Mouse (Mus musculus) kidney, adult 11 months (tissue): ENCODE measurements at regions not wholly inside any gene's neighbourhood (a gene's known extent, or its start where the extent isn't known, plus 50 kb on each side); places are given as distances from the start of the nearest gene placed in this dataset.

Source experiments
- DNase-seq: peaks from one replicate; pipeline ENCODE4 v3.0.0; 2022

DNA sequence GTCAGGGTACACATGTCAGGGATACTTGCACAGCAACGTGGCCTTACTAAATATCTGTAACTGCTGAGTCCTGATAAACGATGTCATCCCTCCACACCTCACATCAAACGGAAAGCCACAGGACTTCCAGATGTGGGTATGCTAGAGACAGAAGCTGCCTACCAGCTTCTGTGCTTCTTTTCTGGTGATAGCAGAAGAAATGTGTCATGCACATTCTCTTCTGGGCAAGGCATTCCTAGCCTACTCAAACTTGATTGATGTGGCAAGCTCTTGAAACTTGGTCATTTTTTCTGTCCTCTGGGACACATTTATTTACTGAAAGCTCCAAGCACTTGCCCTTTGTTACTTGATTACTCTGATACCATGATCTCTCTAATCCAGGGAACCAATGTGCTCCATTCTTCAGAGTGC is 282.8 kb upstream of the Gm9747 start:
- DNase-seq: no peak

DNA sequence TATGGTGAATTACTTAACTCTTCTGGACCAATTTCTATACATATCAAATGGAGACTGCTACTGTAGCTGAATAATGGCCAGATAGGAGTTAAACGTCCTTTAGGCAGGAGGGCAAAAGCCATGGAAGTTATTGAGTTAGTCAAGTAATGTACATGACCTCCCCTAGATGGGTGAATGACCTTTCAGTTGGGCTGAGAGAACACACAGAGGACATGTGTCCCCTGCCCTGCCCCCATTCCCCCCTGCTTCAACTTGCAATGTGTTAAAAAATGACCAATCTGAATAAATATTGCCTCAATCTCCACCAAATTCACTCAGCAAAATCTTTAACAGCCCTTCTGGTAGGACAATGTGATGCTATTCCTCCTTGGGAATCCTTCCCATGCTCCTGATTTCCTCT is 282.1 kb upstream of the Gm9747 start:
- no peak for DNase-seq

DNA sequence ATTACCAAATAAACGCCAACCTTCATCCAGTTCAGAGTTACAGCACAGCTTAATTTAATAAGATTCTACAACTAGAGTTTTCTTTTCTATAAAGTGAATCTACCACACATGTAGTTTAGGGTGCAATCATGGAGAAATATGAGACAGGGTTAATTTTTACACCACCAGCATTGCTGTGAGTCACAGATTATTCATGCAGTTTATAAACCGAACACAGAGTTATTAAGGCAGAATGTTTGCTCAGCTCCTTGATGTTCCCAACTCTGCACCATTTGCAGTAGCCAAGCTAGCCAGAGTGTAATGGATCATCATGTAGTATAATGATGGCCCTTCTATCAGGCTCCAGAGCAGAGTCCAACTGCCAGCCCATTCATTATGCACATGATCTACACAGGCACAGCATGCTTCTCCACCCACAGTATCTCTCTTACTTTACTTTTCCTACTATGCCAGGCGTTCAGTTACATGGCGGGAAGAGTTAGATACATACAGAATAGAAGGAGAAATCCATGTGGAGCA is 281.4 kb upstream of the Gm9747 start:
- no peak for DNase-seq

DNA sequence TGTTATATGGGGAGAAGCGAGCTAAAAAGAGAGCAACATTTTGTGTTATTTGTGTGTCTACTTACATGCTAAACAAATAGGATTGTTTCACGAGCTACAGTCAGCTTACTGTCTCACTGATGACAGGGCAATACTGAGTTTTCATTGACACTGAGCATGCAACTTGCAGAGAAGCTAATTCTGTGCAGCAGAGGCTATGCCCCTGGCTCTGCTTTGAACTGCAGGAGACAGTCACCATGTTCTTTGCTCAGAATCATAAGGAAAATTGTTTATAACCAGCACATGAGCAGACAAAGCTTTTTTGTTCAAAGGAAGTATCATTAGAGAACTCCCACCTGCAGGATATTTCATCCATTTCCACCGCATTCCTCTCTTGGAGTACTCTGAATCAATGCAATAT is 280.8 kb upstream of the Gm9747 start:
- DNase-seq: no peak

DNA sequence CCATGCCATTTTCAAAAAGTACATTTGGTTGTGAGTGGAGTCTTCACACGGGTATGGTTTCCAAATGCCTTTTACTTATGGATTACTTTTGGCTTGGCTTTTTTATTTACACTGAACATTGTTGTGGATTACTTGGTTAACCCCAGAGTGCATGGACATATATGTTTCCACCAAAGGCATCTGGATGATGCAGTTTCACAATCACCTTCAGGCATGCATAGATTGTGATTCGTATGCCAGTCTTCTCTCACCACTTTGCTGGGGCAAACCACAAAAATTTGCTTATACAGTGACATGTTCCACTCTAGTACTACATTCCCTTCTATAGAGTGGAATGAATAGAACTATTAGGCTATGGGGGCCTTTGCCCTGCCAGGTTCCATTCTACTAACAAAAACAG is 278.4 kb upstream of the Gm9747 start:
- no peak for DNase-seq

DNA sequence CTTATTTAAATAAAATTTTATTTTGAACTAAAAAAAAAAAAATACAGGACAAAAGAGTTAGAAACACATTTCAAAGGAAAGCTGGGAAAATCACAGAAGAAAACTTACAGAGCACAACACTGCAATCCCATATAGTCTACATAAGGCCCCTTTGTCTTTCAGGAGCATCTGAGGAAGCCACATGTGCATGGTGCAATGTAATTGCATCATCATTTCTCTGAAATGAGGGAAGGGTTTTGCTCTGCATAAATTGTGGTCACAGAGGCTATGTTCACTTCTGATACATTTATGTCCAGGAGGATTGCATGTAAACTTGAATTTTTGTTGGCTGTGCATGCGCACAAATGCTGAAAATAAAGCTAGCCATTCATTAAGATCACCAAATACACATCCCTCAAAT is 265.9 kb upstream of the Gm9747 start:
- DNase-seq: no peak

DNA sequence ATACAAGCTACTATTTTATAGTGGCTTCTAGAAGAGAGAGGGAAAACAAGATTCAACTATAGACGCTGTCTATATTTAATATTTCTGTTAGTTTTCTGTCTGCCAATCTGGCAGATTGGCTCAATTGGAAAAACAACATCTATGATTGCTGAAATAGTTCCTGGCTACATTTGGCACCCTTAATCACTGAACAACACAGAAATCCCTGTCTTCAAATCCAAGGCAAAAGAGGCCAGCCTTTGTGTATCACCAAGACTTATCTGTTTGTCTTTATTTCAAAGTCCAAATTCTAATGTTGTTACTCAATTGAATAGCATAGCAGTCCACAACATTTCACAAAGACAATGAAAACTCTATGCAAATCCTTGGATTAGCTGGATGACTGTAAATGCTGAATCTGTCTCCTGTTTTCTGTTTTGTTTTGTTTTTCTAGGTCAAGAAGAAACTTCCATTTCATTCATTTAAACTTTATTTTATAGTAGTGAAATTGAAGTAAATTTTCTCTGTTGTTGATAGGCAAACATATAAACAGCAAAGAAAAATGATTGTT is 265.1 kb upstream of the Gm9747 start:
- no peak for DNase-seq

DNA sequence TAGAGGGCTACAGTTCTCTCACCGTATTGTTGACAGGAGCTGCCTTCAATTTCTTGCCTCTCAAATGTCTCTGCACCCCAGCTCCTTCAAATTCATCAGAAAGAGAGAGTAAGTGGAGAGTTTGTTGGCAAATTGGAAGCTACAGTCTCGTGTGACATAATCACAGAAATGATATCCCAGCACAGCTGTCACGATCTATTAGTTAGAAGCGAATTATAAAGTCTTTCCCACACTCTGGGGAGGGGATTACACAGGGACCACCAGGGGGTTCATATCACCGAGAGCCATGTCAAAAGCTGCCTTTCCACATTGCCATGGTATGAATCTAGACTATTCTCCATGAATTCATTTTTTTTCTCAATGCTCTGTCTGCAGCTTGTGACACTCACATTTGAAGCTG is 260.3 kb upstream of the Gm9747 start:
- no peak for DNase-seq

DNA sequence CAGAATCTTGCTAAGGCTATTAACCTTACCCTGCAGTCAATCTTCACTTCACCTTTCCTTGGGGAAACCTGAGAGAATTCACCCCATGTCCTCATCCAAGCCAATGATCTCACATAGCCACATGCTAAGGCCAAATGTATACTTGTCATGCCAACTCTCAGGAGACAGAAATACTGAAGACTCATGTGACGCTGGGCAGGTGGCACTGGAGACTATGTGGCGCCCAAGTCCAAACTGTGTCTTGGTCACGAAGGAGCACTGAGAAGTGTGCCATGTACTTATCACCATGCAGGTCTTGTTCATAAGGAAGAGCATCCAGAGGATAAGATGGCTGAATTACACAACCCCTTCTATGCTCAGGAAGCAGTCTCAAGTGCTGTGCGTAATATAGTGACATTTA is 259.4 kb upstream of the Gm9747 start:
- no peak for DNase-seq

DNA sequence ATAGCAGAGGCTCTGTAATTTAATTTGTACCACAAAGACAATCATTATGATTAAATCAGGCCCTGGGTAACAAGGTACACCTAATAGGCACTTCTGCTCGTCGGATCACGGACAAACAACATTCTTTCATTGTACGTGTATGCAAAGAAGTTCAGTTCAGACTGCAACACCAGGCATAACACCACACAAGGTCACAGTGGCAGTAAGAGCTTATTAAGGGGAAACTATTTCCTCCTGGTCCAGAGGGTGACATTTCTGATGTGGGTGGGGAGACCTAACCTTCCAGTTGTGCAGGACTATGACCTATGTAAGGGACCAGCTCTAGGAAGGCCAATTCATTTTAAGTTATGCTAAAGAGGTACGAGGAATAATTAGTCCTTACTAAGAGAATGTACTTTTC is 225.0 kb upstream of the Gm9747 start:
- DNase-seq: peak; percentile 51

DNA sequence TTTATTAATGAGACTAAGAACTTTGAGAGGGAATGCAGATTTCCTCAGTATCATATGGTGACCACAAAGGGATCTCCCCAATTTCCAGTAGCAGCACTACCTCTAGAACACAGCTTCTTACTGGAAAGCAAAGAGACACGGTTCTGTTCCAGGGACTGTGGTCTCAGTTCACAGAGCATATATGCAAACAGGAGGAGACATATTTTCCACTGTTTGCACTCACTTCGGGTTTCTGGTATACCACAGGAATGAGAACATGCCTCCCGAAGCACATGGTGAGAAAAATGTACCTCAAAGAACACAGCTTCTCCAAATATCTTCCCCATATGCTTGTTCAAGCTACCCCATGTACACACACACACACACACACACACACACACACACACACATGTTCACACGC is 224.1 kb upstream of the Gm9747 start:
- no peak for DNase-seq

DNA sequence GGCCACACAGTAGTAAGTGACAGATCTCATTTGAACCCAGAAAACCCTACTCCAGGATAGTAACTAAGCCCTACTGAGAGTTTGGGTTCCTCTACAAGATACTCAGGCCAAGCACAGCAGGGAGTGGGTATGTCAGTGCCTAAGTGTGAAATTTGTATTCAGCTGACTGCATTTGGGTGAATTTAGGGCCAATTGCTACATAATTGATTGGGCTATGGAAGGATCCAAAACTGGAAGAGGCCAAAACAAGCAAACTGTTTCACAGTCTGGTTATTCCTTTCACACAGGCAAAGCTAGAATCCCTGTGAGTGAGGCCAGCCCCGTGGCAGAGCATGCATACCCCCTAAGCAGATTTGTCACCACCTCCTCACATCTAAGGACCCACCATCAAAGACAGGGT is 221.9 kb upstream of the Gm9747 start:
- no peak for DNase-seq

DNA sequence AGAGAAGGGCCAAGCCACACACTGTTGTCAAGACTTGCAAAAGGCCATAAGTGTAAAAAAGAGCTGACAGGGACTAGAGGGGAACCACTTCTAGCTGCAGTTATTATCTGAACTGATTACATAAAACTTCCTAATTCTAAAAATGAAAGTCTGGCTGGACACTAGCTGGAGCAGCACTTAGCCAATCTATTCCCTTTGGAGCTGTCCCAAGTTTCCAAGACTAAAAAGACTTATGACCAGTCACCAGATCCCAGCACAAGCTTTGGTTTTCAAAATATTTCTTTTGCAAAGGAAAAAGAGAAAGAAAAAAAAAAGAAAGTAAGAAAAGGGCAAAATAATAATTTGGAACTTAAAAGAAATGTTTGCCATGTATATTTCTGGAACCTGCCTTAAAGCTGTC is 217.6 kb upstream of the Gm9747 start:
- no peak for DNase-seq

DNA sequence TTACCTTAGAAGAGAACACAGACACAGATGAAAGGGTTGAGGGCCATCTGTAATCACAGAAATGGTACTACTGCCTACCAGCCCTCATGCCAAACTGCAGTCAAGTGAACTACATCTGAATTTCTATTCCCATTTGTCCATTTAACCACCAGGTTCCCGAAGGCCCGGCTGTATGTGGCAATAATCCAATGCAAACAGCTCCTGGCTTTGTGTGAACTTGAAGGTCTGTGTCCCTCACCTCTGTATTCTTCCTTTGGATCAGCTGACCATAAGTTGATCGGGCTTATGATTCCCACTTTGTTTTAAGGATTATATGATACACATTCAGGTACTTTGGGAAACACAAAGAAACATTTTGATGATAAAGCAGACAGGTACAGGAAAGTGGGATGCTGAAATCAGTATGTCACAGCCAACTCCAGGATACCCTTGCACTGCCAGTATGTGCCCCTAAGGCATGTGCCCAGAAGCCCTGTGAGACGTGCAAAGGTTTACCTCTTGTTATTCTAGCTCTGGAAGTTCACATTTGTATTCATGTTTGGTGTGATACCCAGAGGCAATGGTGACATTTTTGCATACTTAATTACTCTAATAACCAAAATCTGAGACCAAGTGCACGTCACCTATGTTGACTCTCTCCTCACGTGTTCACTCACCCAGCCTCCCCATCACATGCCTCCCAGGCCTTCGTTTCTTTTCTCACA is 214.1 kb upstream of the Gm9747 start:
- DNase-seq: peak; percentile 70

DNA sequence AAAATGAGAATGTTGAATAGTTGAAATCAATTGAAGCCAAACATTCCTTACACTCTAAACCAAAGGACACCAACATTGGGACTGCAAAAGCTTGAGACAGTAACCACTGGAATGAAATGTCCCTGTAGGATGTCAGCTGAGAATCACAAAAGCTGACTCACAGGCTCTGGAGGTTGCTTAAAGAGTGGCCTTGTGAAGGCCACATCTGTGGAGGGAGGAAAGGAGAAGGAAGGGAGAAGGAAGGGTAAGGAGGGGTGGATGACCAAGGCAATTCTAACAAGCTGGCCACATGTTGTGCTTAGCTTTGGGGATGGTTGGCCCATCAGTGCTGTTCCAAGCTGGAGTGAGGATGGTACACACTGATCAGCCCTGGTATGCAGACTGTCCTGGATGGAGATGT is 205.2 kb upstream of the Gm9747 start:
- DNase-seq: no peak

DNA sequence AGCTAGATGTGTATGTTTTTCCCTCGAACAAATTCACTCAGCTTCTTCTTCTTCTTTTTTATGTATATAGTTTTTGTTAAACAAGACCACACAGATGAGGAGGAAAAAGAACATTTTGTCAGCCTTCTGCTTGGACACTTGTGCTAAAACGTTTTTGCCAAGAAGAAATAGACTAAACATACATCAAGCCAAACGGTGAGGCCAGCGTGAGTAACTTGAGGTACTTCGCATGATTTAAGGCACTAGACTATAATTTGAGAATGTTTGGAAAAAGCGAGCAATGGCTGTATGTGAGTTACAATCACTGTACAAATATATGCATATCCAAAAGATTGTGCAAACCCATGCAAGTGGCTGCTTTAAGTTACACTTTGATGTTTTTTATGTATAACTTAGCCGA is 201.8 kb upstream of the Gm9747 start:
- DNase-seq: no peak

DNA sequence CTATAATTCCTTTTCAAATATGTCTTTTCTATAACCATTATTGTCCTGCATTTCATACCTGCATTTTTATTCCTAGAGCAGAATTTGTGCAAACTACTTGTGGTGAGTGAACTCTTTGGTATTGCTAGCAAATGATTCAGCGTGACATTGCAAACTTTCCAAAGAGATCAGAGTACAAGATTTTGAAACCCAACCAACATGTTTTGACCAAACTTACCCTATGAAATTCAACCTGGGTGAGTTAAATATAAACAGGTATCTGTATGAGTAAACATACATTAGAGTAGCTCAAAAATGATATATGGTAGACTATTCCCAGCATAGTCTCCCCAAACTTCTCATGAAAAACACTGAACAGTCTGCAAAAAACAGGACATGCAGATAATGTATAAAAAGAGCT is 200.5 kb upstream of the Gm9747 start:
- no peak for DNase-seq

DNA sequence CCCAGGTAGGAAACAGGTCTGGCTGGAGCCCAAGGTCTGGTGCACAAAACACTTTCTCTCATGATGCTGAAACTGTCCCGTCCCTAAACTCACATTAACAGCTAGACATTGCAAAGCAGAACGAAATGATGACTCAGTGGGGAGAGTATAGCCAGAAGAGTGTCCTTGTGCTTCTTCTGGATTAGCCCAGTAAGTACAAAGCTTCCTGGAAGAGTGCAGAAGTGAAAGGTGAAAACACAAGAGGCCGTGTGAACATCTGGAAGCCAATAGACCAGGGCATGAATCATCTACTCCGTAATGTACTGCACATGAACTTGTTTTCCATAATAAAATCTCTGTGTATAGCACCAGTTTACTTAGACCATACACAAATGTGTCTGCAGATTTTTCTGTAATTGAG is 194.7 kb upstream of the Gm9747 start:
- DNase-seq: no peak

DNA sequence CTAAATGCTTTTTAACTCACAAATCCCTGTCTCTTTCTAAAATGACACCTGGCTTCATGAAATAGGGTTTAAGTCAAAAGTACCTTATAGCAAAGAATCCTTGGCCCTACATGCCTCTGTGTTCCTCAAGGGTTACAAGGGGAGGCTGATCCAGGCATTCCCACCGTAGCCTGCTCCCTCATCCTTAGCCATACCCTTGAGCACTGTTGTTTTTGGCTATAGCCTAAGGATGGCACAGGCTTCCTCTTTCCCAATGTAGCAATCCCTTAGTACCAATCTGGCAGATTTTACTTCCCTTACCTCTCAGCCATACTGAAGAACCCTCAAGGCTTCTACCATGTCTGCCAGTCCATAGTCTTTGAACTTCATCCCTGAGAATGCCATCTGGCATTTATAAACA is 194.2 kb upstream of the Gm9747 start:
- DNase-seq: no peak

DNA sequence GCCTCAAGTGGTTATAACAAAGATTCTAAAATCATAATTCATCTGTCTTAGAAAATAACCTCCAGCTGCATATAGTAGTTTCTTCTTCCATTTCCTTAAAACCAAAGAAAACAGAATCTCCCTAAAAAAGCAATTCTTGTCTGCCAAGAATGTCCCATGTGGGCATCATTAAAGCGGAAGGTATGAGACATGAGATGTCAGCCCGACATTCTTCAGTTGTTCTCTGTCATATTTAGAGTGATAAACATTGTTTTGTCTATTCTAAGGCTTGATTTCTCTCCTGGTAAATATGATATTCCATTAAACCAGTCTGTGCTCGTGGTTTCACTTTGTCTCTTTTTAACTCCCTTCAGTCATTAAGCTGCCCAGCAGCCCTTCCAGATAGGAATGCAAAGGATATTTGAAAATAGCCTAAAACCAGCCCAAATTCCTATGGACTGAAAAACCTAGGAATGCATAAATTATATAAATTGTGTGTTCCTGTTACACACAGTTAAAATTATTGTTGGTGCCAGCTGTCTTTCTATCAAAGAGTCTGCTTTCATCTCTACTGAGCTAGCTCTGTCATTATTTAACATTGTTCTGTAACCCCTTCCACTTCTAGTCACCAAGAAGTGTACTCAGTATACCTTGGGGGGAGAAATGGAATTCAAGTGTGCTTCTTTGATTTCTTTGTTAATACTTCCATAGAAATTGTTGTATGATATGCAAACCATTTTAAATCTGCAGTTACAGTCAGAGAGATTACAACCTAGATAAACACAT is 191.4 kb upstream of the Gm9747 start:
- DNase-seq: no peak

DNA sequence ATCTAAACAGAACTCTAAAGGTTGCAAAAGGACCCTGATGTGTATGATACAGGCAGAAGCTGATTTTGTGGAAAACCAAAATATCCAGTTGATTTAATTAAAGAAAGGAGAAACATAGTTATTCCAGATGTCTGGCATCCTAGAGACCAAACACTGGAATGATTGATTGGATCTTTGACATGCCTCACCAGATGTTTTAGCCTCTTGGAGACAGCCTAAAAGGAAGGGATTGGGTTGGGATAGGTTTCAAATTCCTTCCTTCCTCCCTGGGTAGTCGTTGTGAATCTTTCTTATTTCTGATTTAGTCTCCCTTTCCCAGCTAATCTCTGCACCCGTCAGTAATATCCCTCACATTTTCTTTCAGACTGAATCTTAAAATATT is 190.9 kb upstream of the Gm9747 start:
- no peak for DNase-seq

DNA sequence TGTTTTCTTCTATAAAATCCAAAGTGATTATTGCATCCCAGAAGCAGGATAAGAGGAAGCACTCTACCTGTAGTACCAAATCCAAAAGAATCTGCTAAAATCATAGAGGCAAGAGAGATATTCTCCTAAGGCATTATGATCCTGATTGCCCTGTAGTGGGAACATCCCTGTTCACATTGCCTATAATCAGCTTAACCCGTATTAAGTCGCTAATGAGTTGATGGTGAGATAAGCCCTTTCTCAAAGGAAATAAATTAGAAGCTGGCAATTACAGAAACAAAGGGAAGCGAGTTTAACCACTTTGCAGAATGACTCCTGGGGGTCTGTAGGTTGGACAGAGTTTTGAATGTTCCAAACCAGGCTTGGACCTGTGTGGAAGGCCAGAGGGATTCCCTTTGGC is 190.4 kb upstream of the Gm9747 start:
- DNase-seq: no peak

DNA sequence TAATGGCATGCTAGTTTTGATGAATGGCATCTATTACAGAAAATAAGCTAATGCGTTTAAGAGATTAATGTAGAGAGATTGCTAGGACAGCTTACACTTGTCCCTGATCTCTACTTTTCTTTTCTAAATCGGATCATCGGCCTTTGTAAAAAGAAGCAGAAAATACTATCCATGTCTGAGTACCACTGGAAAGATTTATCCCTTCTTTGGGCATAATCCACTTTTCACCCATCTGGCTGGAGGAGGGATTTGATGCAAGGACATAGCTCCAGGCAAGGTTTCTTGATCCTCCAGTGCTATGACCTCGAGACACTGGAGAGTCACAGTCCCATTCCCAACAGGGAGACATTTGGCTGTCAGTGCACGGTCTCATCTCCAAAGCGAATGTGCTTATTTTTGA is 166.6 kb upstream of the Gm9747 start:
- DNase-seq: no peak

DNA sequence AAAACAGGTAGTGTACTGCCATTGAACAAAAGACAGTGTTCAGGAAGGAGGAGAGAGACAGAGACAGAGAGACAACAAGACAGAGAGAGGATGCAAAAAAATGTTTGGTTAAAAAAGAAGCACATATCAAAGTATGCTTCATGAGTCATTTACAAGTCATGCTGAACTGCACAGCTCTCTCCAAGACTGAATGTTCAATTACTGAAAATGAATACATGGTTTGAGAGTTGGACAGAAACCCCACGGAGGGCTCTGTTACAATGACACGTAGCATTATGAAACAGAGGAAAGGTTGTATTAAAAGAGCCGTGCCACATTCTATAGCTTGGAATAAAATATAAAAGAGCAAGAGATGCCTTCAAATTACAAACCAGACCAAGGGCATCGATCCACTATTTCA is 164.3 kb upstream of the Gm9747 start:
- no peak for DNase-seq
